Mouse (Mus musculus): ENCODE measurements around the gene Lancl2. TPM values are rescaled to one million over a fixed set of nuclear protein-coding genes. Genes with fewer than 3 reads are reported as not detected.

Lancl2 gene
- polyA plus RNA-seq, 1 experiment = 5.0 TPM

DNA sequence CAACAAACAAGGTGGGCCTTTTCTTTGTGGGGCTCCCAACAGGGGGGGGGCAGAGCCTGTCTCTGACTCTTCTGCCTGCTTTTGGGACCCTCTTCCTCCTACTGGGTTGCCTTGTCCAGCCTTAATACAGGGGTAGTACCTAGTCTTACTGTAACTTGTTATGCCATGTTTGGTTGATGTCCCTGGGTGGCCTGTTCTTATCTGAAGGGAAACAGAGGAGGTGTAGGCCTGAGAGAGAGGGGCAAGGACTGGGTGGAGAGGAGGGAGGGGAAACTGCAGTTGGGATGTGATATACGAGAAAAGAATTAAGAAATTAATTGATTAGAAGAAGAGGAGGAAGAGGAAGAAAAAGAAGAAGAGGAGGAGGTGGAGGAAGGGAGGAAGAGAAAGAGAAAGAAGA is 63.9 kb downstream of the Lancl2 start:
- DNase-seq = no peak
- H3K4me1 ChIP-seq (ENCODE audit: control insufficient read depth, insufficient read depth, low read length) = no peaks in the 10 kb centered on the region
- TF ChIP-seq CTCF (conservative IDR thresholded peaks at IDR 0.05; ENCODE audit: insufficient read depth, insufficient read length, low read depth, low read length) (no peak), POLR2A (IDR thresholded peaks at IDR 0.05; ENCODE audit: low read depth, low read length) (no peak)
- no peak overlapping the region for H3K27ac ChIP-seq (ENCODE audit: insufficient read depth, low read depth, low read length)
- H3K4me3 ChIP-seq (ENCODE audit: insufficient read depth, low read depth, low read length) = no peak overlapping the region
- 94% methylated on average over 1 of the region's 1 CpGs for WGBS
- H3K36me3 ChIP-seq (ENCODE audit: control insufficient read depth, insufficient read depth, low read length) = no peaks in the 10 kb centered on the region
- H3K27me3 ChIP-seq (replicated peaks; ENCODE audit: control insufficient read depth, insufficient read depth, low read length) = no peaks in the 10 kb centered on the region

GRCm38 (mm10) chr6:57767112-57767868 is 65.0 kb downstream of the Lancl2 start:
- Histone ChIP-seq H3K4me1 (ENCODE audit: control insufficient read depth, insufficient read depth, low read length) (no peaks in the 10 kb centered on the region), H3K27me3 (replicated peaks; ENCODE audit: control insufficient read depth, insufficient read depth, low read length) (no peaks in the 10 kb centered on the region), H3K36me3 (ENCODE audit: control insufficient read depth, insufficient read depth, low read length) (no peaks in the 10 kb centered on the region), H3K4me3 (ENCODE audit: insufficient read depth, low read depth, low read length) (no peak overlapping the region), H3K27ac (ENCODE audit: insufficient read depth, low read depth, low read length) (no peak overlapping the region)
- no peak for DNase-seq
- 67% methylated on average over 8 of the region's 8 CpGs for WGBS
- TF ChIP-seq CTCF (conservative IDR thresholded peaks at IDR 0.05; ENCODE audit: insufficient read depth, insufficient read length, low read depth, low read length) (no peak), POLR2A (IDR thresholded peaks at IDR 0.05; ENCODE audit: low read depth, low read length) (no peak)

GRCm38 (mm10) chr6:57768948-57769525 is 66.7 kb downstream of the Lancl2 start:
- Histone ChIP-seq H3K27me3 (replicated peaks; ENCODE audit: control insufficient read depth, insufficient read depth, low read length) (no peaks in the 10 kb centered on the region), H3K4me3 (ENCODE audit: insufficient read depth, low read depth, low read length) (no peak overlapping the region), H3K4me1 (ENCODE audit: control insufficient read depth, insufficient read depth, low read length) (no peaks in the 10 kb centered on the region), H3K36me3 (ENCODE audit: control insufficient read depth, insufficient read depth, low read length) (no peaks in the 10 kb centered on the region), H3K27ac (ENCODE audit: insufficient read depth, low read depth, low read length) (no peak overlapping the region)
- TF ChIP-seq POLR2A (IDR thresholded peaks at IDR 0.05; ENCODE audit: low read depth, low read length) = no peak
- no peak for TF ChIP-seq CTCF (conservative IDR thresholded peaks at IDR 0.05; ENCODE audit: insufficient read depth, insufficient read length, low read depth, low read length)
- WGBS = 77% methylated on average over 7 of the region's 7 CpGs
- no peak for DNase-seq

DNA sequence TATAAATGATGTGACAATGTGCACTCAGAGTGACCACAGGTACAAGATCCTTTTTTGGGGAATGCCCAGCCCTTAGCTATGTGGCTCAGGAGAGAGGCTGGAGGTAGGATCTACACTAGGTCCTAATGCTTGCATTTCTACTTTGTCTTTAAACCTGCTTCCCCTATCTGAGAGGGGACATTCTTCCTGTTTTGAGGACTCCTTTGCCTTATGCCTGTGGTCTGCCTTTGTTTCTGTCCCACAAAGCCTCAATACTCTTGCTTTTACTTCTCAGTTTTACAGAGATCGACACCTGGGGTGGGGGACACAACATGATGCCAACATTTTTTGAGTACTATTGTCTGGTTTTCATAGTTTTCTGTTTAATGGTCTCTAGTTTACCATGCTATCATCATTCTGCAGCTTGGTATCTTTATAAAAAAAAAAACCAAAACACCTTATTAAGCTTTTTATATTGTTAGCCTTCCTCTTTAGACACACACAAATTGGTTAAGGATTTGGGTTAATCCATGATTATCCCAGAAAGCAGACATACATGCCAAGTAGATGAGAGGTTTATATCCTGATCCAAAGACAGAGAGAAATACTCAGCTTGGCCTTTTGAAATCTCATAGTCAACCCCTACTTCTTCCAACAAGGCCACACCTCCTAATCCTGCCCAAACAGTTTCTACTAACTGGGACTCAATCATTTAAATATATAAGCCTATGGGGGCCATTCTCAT is 68.3 kb downstream of the Lancl2 start:
- no peaks in the 10 kb centered on the region for H3K4me1 ChIP-seq (ENCODE audit: control insufficient read depth, insufficient read depth, low read length)
- no peaks in the 10 kb centered on the region for H3K36me3 ChIP-seq (ENCODE audit: control insufficient read depth, insufficient read depth, low read length)
- DNase-seq = no peak
- WGBS = 95% methylated on average over 1 of the region's 1 CpGs
- H3K27ac ChIP-seq (ENCODE audit: insufficient read depth, low read depth, low read length) = no peak overlapping the region
- no peak overlapping the region for H3K4me3 ChIP-seq (ENCODE audit: insufficient read depth, low read depth, low read length)
- no peaks in the 10 kb centered on the region for H3K27me3 ChIP-seq (replicated peaks; ENCODE audit: control insufficient read depth, insufficient read depth, low read length)
- TF ChIP-seq CTCF (conservative IDR thresholded peaks at IDR 0.05; ENCODE audit: insufficient read depth, insufficient read length, low read depth, low read length) (no peak), POLR2A (IDR thresholded peaks at IDR 0.05; ENCODE audit: low read depth, low read length) (no peak)

GRCm38 (mm10) chr6:57773792-57774191 is 71.5 kb downstream of the Lancl2 start:
- Histone ChIP-seq H3K4me3 (ENCODE audit: insufficient read depth, low read depth, low read length) (no peak overlapping the region), H3K27me3 (replicated peaks; ENCODE audit: control insufficient read depth, insufficient read depth, low read length) (no peaks in the 10 kb centered on the region), H3K36me3 (ENCODE audit: control insufficient read depth, insufficient read depth, low read length) (no peaks in the 10 kb centered on the region), H3K27ac (ENCODE audit: insufficient read depth, low read depth, low read length) (no peak overlapping the region), H3K4me1 (ENCODE audit: control insufficient read depth, insufficient read depth, low read length) (no peaks in the 10 kb centered on the region)
- no peak for DNase-seq
- WGBS = 89% methylated on average over 1 of the region's 1 CpGs
- no peak for TF ChIP-seq CTCF (conservative IDR thresholded peaks at IDR 0.05; ENCODE audit: insufficient read depth, insufficient read length, low read depth, low read length)

DNA sequence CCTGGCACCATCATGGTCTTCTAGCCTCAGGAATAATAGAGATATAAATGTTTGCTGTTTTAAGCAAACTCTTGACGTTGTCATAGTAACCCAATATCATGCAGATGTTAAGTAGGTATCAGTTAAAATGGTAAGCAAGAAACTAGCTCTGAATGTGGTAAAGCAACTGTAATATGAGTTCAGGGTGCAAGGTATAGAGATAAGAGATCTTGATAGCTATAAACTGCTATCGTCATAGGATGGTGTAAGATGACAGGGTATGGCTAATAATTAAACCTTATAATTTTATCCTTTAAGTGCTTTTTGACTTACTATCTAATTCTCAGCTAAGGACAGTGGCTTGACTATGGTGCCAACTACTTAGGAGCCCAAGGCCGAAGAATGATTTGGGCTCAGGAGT is 78.0 kb downstream of the Lancl2 start:
- no peak for DNase-seq
- Histone ChIP-seq H3K27ac (ENCODE audit: insufficient read depth, low read depth, low read length) (no peak overlapping the region), H3K4me3 (ENCODE audit: insufficient read depth, low read depth, low read length) (no peak overlapping the region), H3K36me3 (ENCODE audit: control insufficient read depth, insufficient read depth, low read length) (no peaks in the 10 kb centered on the region), H3K27me3 (replicated peaks; ENCODE audit: control insufficient read depth, insufficient read depth, low read length) (no peaks in the 10 kb centered on the region), H3K4me1 (ENCODE audit: control insufficient read depth, insufficient read depth, low read length) (no peaks in the 10 kb centered on the region)
- TF ChIP-seq POLR2A (IDR thresholded peaks at IDR 0.05; ENCODE audit: low read depth, low read length) (no peak), CTCF (conservative IDR thresholded peaks at IDR 0.05; ENCODE audit: insufficient read depth, insufficient read length, low read depth, low read length) (no peak)
- WGBS = 77% methylated on average over 3 of the region's 3 CpGs

- Histone ChIP-seq H3K36me3 (ENCODE audit: control insufficient read depth, insufficient read depth, low read length) (no peaks in the 10 kb centered on the region), H3K27ac (ENCODE audit: insufficient read depth, low read depth, low read length) (no peak overlapping the region), H3K4me1 (ENCODE audit: control insufficient read depth, insufficient read depth, low read length) (no peaks in the 10 kb centered on the region), H3K27me3 (replicated peaks; ENCODE audit: control insufficient read depth, insufficient read depth, low read length) (no peaks in the 10 kb centered on the region), H3K4me3 (ENCODE audit: insufficient read depth, low read depth, low read length) (no peak overlapping the region)
- TF ChIP-seq POLR2A (IDR thresholded peaks at IDR 0.05; ENCODE audit: low read depth, low read length) = no peak
- no peak for TF ChIP-seq CTCF (conservative IDR thresholded peaks at IDR 0.05; ENCODE audit: insufficient read depth, insufficient read length, low read depth, low read length)
- DNase-seq = no peak
- 96% methylated on average over 1 of the region's 1 CpGs for WGBS
Observed at GRCm38 (mm10) chr6:57782658-57783057, 80.3 kb downstream of the Lancl2 start.

All from kidney, adult 2 months (tissue).